Mouse (Mus musculus): ENCODE data around the gene Erich6.

DNA sequence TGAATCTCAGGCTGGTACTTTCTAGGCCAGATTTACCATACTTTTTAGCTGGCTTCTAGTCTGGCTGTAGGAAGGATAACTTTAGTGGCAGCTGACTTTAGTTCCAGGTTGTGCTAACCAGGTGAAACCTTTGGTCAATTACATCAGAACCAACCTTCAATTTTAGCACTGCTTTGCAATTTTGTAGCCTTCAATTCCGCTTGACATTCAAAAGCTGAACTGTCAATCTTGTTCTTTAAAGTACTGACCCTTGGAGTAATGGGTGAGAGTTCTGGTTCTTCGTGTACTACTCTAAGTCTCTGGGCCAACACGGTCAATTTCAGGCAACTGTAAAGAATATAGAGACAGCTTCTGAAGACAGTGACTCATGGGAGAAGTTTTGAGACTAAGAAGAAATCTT, 48.4 kb upstream of the Erich6 start:
- TF ChIP-seq CTCF (conservative IDR thresholded peaks at IDR 0.05 in 1 of 2, IDR thresholded peaks at IDR 0.05 in 1 of 2; ENCODE audit: low read depth in 2 of 2, low read length in 2 of 2), result no peak
- TF ChIP-seq NELFE (IDR thresholded peaks at IDR 0.05; ENCODE audit: low read depth, low read length), result no peak
- no peak for TF ChIP-seq ZNF384 (IDR thresholded peaks at IDR 0.05; ENCODE audit: low read depth, low read length)
- TF ChIP-seq NRF1 (IDR thresholded peaks at IDR 0.05; ENCODE audit: low read depth, low read length), result no peak
- TF ChIP-seq USF1 (IDR thresholded peaks at IDR 0.05; ENCODE audit: low read depth, low read length), result no peak
- no peak for TF ChIP-seq HCFC1 (IDR thresholded peaks at IDR 0.05; ENCODE audit: low read depth, low read length)
- no peak for TF ChIP-seq UBTF (IDR thresholded peaks at IDR 0.05; ENCODE audit: low read depth, low read length)
- no peak for TF ChIP-seq POLR2A (IDR thresholded peaks at IDR 0.05; ENCODE audit: low read depth, low read length)
- no peak for TF ChIP-seq GABPA (IDR thresholded peaks at IDR 0.05; ENCODE audit: insufficient replicate concordance, low read depth, low read length)

Data from CH12.LX (cell line).